Mouse (Mus musculus) embryonic facial prominence, embryonic 12.5 days (tissue): ENCODE data around the gene Dlg1. TPM values are rescaled to one million over a fixed set of nuclear protein-coding genes. Genes with fewer than 3 reads are reported as not detected.
"Not testable (repeated sequence)": the region's sequence is repeated elsewhere in the genome, so short reads cannot be mapped to it uniquely, and the experiment has no call there.

Source experiments
- ATAC-seq: fragments of 200-750 bp; cut with Nextera tagmentation; 2 replicates; pipeline ENCODE4 v1.8.0; 2017; ENCODE audit not compliant: insufficient number of reproducible peaks, insufficient read depth, low FRiP score, low TSS enrichment
- H3K27ac ChIP-seq: fragments of 300-500 bp; sonication (generic); 2 replicates; pipeline ENCODE4 v1.5.1; 2016; ENCODE audit warnings: mild to moderate bottlenecking
- H3K27me3 ChIP-seq: fragments of 300-500 bp; sonication (generic); 2 replicates; pipeline ENCODE4 v1.6.1; 2016; ENCODE audit warnings: mild to moderate bottlenecking, moderate library complexity
- H3K36me3 ChIP-seq: fragments of 300-500 bp; sonication (generic); 2 replicates; pipeline ENCODE4 v1.6.1; 2016; ENCODE audit warnings: mild to moderate bottlenecking
- H3K4me1 ChIP-seq: fragments of 300-500 bp; sonication (generic); 2 replicates; pipeline ENCODE4 v1.6.1; 2016
- H3K4me2 ChIP-seq: fragments of 300-500 bp; sonication (generic); replicated peaks from 2 replicates; pipeline ENCODE4 v1.6.1; 2016; ENCODE audit warnings: mild to moderate bottlenecking, moderate library complexity
- H3K4me3 ChIP-seq: fragments of 300-500 bp; sonication (generic); 2 replicates; pipeline ENCODE4 v1.5.1; 2016; ENCODE audit warnings: mild to moderate bottlenecking
- H3K9ac ChIP-seq: fragments of 300-500 bp; sonication (generic); 2 replicates; pipeline ENCODE4 v1.6.1; 2016; ENCODE audit warnings: mild to moderate bottlenecking, moderate library complexity
- H3K9me3 ChIP-seq: fragments of 300-500 bp; sonication (generic); 2 replicates; pipeline ENCODE4 v1.6.1; 2016; ENCODE audit warnings: mild to moderate bottlenecking, moderate library complexity
- WGBS: fragments of 180-500 bp; shearing (Covaris S2); methylation state at CpG from one replicate; pipeline ENCODE4 v1.1.7; 2016; 5-methylcytosine and 5-hydroxymethylcytosine counted together
- polyA plus RNA-seq: library from polyadenylated mRNA; unstranded; fragments of >200 nt; fragmentation: Nextera tagmentation; extraction: Ambion mirVana; gene quantifications from 2 replicates; pipeline ENCODE4 v1.2.1, GENCODE M21; 2016

Dlg1 gene
- polyA plus RNA-seq, 1 experiment from 2014 or later: 43.5 TPM

DNA sequence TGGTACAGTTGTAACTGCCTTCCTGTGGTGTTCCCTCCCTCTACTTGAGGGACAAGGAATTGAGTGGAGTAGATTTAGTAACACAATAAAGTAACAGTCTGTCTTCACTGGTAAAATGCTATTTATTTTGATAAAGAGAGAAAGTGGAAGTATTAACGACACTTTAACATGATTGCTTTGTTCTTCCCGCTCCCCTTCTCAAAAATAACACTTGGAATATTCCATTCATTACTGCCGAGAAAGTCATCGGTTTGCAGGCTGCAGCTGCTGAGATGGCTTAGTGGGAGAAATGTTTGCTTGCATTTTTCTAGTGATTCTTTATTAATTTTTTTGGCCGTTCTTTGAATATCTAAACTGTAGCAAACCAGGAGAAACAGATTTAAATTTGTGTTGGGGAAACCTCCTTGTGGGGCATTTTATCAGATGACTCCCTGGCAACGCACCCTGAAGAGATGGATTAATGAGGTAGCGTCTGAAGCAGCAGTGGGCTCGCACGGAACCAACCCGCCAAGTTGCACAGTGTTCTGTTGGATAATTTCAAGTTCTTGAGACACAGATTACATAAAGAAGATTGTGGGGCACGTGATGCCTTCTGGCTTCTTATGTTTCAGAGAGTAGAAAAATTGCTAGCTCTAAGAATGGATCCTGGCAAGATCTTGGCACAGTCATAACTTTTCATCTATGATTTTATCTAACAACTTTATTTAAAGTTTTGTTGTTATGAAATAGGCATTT is 32.2 kb downstream of the Dlg1 start:
- no peak overlapping the region for H3K27ac ChIP-seq
- 70% methylated on average over 11 of the region's 11 CpGs for WGBS
- no peak for ATAC-seq

GRCm38 (mm10) chr16:31696367-31696766 is 33.1 kb downstream of the Dlg1 start:
- no peaks in the 10 kb centered on the region for H3K36me3 ChIP-seq
- no peaks in the 10 kb centered on the region for H3K27me3 ChIP-seq
- ATAC-seq: no peak
- H3K9ac ChIP-seq: no peak overlapping the region
- H3K27ac ChIP-seq: no peak overlapping the region
- WGBS: 57% methylated on average over 6 of the region's 6 CpGs
- H3K4me1 ChIP-seq: peaks cover 11% of the 10 kb centered on the region
- no peak overlapping the region for H3K4me2 ChIP-seq
- no peak overlapping the region for H3K4me3 ChIP-seq
- no peaks in the 10 kb centered on the region for H3K9me3 ChIP-seq

More for the DNA sequence above, 32.2 kb downstream of the Dlg1 start:
- no peak overlapping the region for H3K9ac ChIP-seq
- H3K9me3 ChIP-seq: no peaks in the 10 kb centered on the region
- no peak overlapping the region for H3K4me2 ChIP-seq
- no peaks in the 10 kb centered on the region for H3K27me3 ChIP-seq
- no peak overlapping the region for H3K4me3 ChIP-seq
- peaks cover 11% of the 10 kb centered on the region for H3K4me1 ChIP-seq
- H3K36me3 ChIP-seq: no peaks in the 10 kb centered on the region

GRCm38 (mm10) chr16:31697341-31697740 is 34.1 kb downstream of the Dlg1 start:
- Histone ChIP-seq H3K4me3 (no peak overlapping the region), H3K27me3 (no peaks in the 10 kb centered on the region), H3K4me1 (peaks cover 11% of the 10 kb centered on the region), H3K9me3 (no peaks in the 10 kb centered on the region), H3K4me2 (no peak overlapping the region), H3K36me3 (no peaks in the 10 kb centered on the region), H3K27ac (no peak overlapping the region), H3K9ac (no peak overlapping the region)
- WGBS: 88% methylated on average over 4 of the region's 4 CpGs
- no peak for ATAC-seq

DNA sequence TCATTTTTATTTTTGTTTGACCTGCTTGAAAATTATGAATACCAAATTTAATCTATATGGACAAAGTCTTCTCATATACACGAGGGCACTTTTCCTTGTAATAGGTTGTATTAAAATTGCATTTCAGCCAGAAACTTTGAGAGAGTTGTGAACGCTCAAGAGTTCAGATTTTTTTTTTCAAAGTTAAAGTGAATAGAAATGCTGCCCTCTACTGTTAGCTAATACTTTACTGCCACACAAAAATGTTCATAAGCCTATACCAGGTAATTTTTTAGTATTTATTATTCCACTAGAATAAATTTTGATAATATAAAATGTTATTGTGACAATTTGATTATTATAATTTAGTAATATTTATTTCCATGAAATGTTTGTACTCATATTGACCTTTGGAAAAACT is 42.0 kb downstream of the Dlg1 start:
- 24% methylated on average over 2 of the region's 2 CpGs for WGBS

GRCm38 (mm10) chr16:31705904-31706303 is 42.7 kb downstream of the Dlg1 start:
- no peak for ATAC-seq
- 0 out of 2 replicates have a peak, but pooled peaks cover 6% of the 10 kb centered on the region for H3K4me1 ChIP-seq
- 97% methylated on average over 3 of the region's 3 CpGs for WGBS
- H3K27me3 ChIP-seq: no peaks in the 10 kb centered on the region
- H3K9ac ChIP-seq: no peak overlapping the region
- no peaks in the 10 kb centered on the region for H3K36me3 ChIP-seq
- H3K4me3 ChIP-seq: no peak overlapping the region
- H3K9me3 ChIP-seq: no peaks in the 10 kb centered on the region
- H3K27ac ChIP-seq: no peak overlapping the region
- no peak overlapping the region for H3K4me2 ChIP-seq

More for the DNA sequence above, 42.0 kb downstream of the Dlg1 start:
- H3K4me3 ChIP-seq: no peak overlapping the region
- 0 out of 2 replicates have a peak, but pooled peaks cover 6% of the 10 kb centered on the region for H3K4me1 ChIP-seq
- H3K9ac ChIP-seq: no peak overlapping the region
- H3K27me3 ChIP-seq: no peaks in the 10 kb centered on the region
- ATAC-seq: no peak
- no peaks in the 10 kb centered on the region for H3K9me3 ChIP-seq
- no peak overlapping the region for H3K27ac ChIP-seq
- H3K4me2 ChIP-seq: no peak overlapping the region
- no peaks in the 10 kb centered on the region for H3K36me3 ChIP-seq

GRCm38 (mm10) chr16:31707326-31707725 is 44.1 kb downstream of the Dlg1 start:
- H3K27ac ChIP-seq: no peak overlapping the region
- no peak overlapping the region for H3K4me2 ChIP-seq
- no peak for ATAC-seq
- no peaks in the 10 kb centered on the region for H3K9me3 ChIP-seq
- no peak overlapping the region for H3K9ac ChIP-seq
- H3K27me3 ChIP-seq: no peaks in the 10 kb centered on the region
- H3K4me1 ChIP-seq: 0 out of 2 replicates have a peak, but pooled peaks cover 6% of the 10 kb centered on the region
- WGBS: 67% methylated on average over 3 of the region's 3 CpGs
- no peak overlapping the region for H3K4me3 ChIP-seq
- no peaks in the 10 kb centered on the region for H3K36me3 ChIP-seq

GRCm38 (mm10) chr16:31722991-31723390 is 59.7 kb downstream of the Dlg1 start:
- no peak for ATAC-seq
- H3K9ac ChIP-seq: no peak overlapping the region
- no peaks in the 10 kb centered on the region for H3K36me3 ChIP-seq
- H3K4me3 ChIP-seq: no peak overlapping the region
- no peaks in the 10 kb centered on the region for H3K4me1 ChIP-seq
- WGBS: 85% methylated on average over 1 of the region's 1 CpGs
- no peak overlapping the region for H3K27ac ChIP-seq
- no peak overlapping the region for H3K4me2 ChIP-seq
- no peaks in the 10 kb centered on the region for H3K27me3 ChIP-seq
- no peaks in the 10 kb centered on the region for H3K9me3 ChIP-seq

- Histone ChIP-seq H3K9me3 (no peaks in the 10 kb centered on the region), H3K4me3 (no peak overlapping the region), H3K4me1 (no peaks in the 10 kb centered on the region), H3K9ac (no peak overlapping the region), H3K36me3 (no peaks in the 10 kb centered on the region), H3K27me3 (no peaks in the 10 kb centered on the region), H3K27ac (no peak overlapping the region), H3K4me2 (no peak overlapping the region)
- WGBS: 24% methylated on average over 1 of the region's 1 CpGs
- ATAC-seq: no peak
Observed at GRCm38 (mm10) chr16:31724121-31724520, 60.9 kb downstream of the Dlg1 start.

DNA sequence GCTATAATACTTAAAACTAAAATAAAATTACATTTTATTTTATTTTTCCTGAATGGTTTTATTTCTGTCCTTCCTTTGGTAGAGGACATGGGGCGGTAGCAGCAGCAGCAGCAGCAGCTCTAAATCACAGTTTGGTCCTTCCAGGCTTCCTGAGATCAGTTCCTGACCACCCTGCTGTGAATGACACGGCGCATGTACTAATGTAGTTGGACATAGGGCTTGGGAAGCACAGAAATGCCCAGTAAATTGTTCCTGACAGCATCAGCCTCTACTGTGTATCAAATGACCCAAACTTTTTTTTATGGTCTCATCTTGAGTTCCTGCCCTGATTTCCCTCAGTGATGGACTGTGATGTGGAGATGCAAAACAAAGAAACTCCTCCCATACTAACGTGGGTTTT is 61.6 kb downstream of the Dlg1 start:
- no peak for ATAC-seq
- Histone ChIP-seq H3K9me3 (no peaks in the 10 kb centered on the region), H3K27ac (no peak overlapping the region), H3K4me2 (no peak overlapping the region), H3K4me1 (no peaks in the 10 kb centered on the region), H3K36me3 (no peaks in the 10 kb centered on the region), H3K9ac (no peak overlapping the region), H3K27me3 (no peaks in the 10 kb centered on the region), H3K4me3 (no peak overlapping the region)
- WGBS: 88% methylated on average over 4 of the region's 4 CpGs

DNA sequence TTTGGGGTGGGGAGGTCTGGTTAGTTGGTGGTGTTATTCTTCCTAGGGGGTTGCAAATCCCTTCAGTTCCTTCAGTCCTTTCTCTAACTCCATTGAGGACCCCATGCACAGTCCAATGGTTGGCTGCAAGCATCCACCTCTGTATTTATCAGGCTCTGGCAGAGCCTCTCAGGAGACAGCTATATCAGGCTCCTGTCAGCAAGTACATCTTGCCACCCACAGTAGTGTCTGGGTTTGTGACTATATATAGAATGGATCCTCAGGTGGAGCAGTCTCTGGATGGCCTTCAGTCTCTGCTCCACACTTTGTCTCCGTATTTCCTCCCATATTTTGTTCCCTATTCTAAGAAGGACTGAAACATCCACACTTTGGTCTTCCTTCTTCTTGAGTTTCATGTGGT is 67.7 kb downstream of the Dlg1 start:
- not testable (repeated sequence) for H3K27ac ChIP-seq, ATAC-seq, H3K36me3 ChIP-seq, H3K4me2 ChIP-seq, H3K4me1 ChIP-seq, H3K9me3 ChIP-seq, H3K27me3 ChIP-seq, H3K9ac ChIP-seq, H3K4me3 ChIP-seq
- 98% methylated on average over 1 of the region's 1 CpGs for WGBS

GRCm38 (mm10) chr16:31737081-31737480 is 73.8 kb downstream of the Dlg1 start:
- no peaks in the 10 kb centered on the region for H3K36me3 ChIP-seq
- no peak for ATAC-seq
- H3K27me3 ChIP-seq: no peaks in the 10 kb centered on the region
- H3K27ac ChIP-seq: no peak overlapping the region
- no peaks in the 10 kb centered on the region for H3K9me3 ChIP-seq
- H3K9ac ChIP-seq: no peak overlapping the region
- H3K4me2 ChIP-seq: no peak overlapping the region
- no peaks in the 10 kb centered on the region for H3K4me1 ChIP-seq
- H3K4me3 ChIP-seq: no peak overlapping the region
- WGBS: 88% methylated on average over 4 of the region's 4 CpGs

DNA sequence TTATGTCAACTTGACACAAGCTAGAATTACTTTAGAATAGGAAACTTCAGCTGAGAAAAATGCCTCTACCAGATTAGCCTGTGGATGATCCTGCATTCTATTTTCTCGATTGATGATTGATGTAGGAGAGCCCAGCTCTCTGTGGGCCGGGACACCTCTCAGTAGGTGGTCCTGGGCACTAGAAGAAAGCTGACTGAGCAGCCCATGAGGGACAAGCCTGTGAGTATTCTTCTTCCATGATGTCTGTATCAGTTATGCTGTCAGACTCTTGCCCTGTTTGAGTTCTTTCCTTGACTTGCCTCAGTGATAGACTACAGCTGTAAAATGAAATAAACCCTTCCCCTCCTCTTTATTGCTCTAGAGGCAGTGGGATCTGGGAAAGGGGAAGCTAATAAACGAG is 74.5 kb downstream of the Dlg1 start:
- 74% methylated on average over 3 of the region's 3 CpGs for WGBS
- Histone ChIP-seq H3K9me3 (no peaks in the 10 kb centered on the region), H3K27me3 (no peaks in the 10 kb centered on the region), H3K4me1 (no peaks in the 10 kb centered on the region), H3K27ac (no peak overlapping the region), H3K36me3 (no peaks in the 10 kb centered on the region), H3K9ac (no peak overlapping the region), H3K4me3 (no peak overlapping the region), H3K4me2 (no peak overlapping the region)
- no peak for ATAC-seq
